Mouse (Mus musculus): Measurements from ENCODE around the gene Krtap4-7. TPM values are rescaled to one million over a fixed set of nuclear protein-coding genes. Genes with fewer than 3 reads are reported as not detected.
A peak's percentile ranks its signal among the peaks of the same experiment; 100 is the strongest.

Gene Krtap4-7
- polyA plus RNA-seq, 1 experiment from 2014 or later: not detected

- Histone ChIP-seq H3K27ac (no peak within 1 kb of the TSS), H3K36me3 (replicated peaks; ENCODE audit: control insufficient read depth, insufficient read depth) (no peaks in the 10 kb centered on the region), H3K9ac (no peak within 1 kb of the TSS), H3K4me3 (replicated peaks; ENCODE audit: low read length) (no peak within 1 kb of the TSS), H3K9me3 (ENCODE audit: control insufficient read depth, low read length) (no peaks in the 10 kb centered on the region), H3K4me1 (replicated peaks; ENCODE audit: control insufficient read depth, insufficient read depth, low read length) (no peaks in the 10 kb centered on the region), H3K4me2 (replicated peaks) (no peak within 1 kb of the TSS), H3K27me3 (ENCODE audit: control insufficient read depth, insufficient read depth, low read length) (no peaks in the 10 kb centered on the region)
- ATAC-seq (ENCODE audit: low FRiP score) (no peak), DNase-seq (ENCODE audit: low spot score) (no peak)
- 82% methylated on average over 2 of the region's 2 CpGs for WGBS
Observed at GRCm38 (mm10) chr11:99650136-99650535, 6.2 kb upstream of the Krtap4-7 start, which contains the start of gene Gm11555. Gene Gm11555 (minus strand): TSS chr11:99650236.

- DNase-seq (ENCODE audit: low spot score): no peak
- Histone ChIP-seq H3K36me3 (replicated peaks; ENCODE audit: control insufficient read depth, insufficient read depth) (no peaks in the 10 kb centered on the region), H3K9ac (no peak overlapping the region), H3K4me2 (replicated peaks) (no peak overlapping the region), H3K4me1 (replicated peaks; ENCODE audit: control insufficient read depth, insufficient read depth, low read length) (no peaks in the 10 kb centered on the region), H3K4me3 (replicated peaks; ENCODE audit: low read length) (no peak overlapping the region), H3K9me3 (ENCODE audit: control insufficient read depth, low read length) (no peaks in the 10 kb centered on the region), H3K27me3 (ENCODE audit: control insufficient read depth, insufficient read depth, low read length) (no peaks in the 10 kb centered on the region), H3K27ac (no peak overlapping the region)
- ATAC-seq (ENCODE audit: low FRiP score): no peak
- WGBS: 88% methylated on average over 15 of the region's 15 CpGs
Observed at GRCm38 (mm10) chr11:99646444-99646843, 2.6 kb upstream of the Krtap4-7 start.

GRCm38 (mm10) chr11:99644351-99644750 lies 462 bp upstream of the Krtap4-7 start:
- H3K36me3 ChIP-seq (replicated peaks; ENCODE audit: control insufficient read depth, insufficient read depth): no peaks in the 10 kb centered on the region
- no peak overlapping the region for H3K9ac ChIP-seq
- H3K4me2 ChIP-seq (replicated peaks): no peak overlapping the region
- H3K9me3 ChIP-seq (ENCODE audit: control insufficient read depth, low read length): no peaks in the 10 kb centered on the region
- 61% methylated on average over 3 of the region's 3 CpGs for WGBS
- ATAC-seq (ENCODE audit: low FRiP score) (no peak), DNase-seq (ENCODE audit: low spot score) (peak; percentile 26)
- H3K27ac ChIP-seq: no peak overlapping the region
- H3K27me3 ChIP-seq (ENCODE audit: control insufficient read depth, insufficient read depth, low read length): no peaks in the 10 kb centered on the region
- H3K4me3 ChIP-seq (replicated peaks; ENCODE audit: low read length): no peak overlapping the region
- no peaks in the 10 kb centered on the region for H3K4me1 ChIP-seq (replicated peaks; ENCODE audit: control insufficient read depth, insufficient read depth, low read length)

- 36% methylated on average over 1 of the region's 1 CpGs for WGBS
- Histone ChIP-seq H3K27ac (no peak overlapping the region), H3K9ac (no peak overlapping the region), H3K4me1 (replicated peaks; ENCODE audit: control insufficient read depth, insufficient read depth, low read length) (no peaks in the 10 kb centered on the region), H3K4me2 (replicated peaks) (no peak overlapping the region), H3K9me3 (ENCODE audit: control insufficient read depth, low read length) (no peaks in the 10 kb centered on the region), H3K27me3 (ENCODE audit: control insufficient read depth, insufficient read depth, low read length) (no peaks in the 10 kb centered on the region), H3K36me3 (replicated peaks; ENCODE audit: control insufficient read depth, insufficient read depth) (no peaks in the 10 kb centered on the region), H3K4me3 (replicated peaks; ENCODE audit: low read length) (no peak overlapping the region)
- ATAC-seq (ENCODE audit: low FRiP score): no peak
- no peak for DNase-seq (ENCODE audit: low spot score)
Observed at GRCm38 (mm10) chr11:99640926-99641325, 3.0 kb downstream of the Krtap4-7 start.

GRCm38 (mm10) chr11:99637086-99637485 lies 6.8 kb downstream of the Krtap4-7 start:
- no peak for DNase-seq (ENCODE audit: low spot score)
- Histone ChIP-seq H3K9ac (no peak overlapping the region), H3K9me3 (ENCODE audit: control insufficient read depth, low read length) (no peaks in the 10 kb centered on the region), H3K27me3 (ENCODE audit: control insufficient read depth, insufficient read depth, low read length) (no peaks in the 10 kb centered on the region), H3K4me2 (replicated peaks) (no peak overlapping the region), H3K4me1 (replicated peaks; ENCODE audit: control insufficient read depth, insufficient read depth, low read length) (no peaks in the 10 kb centered on the region), H3K27ac (no peak overlapping the region), H3K36me3 (replicated peaks; ENCODE audit: control insufficient read depth, insufficient read depth) (no peaks in the 10 kb centered on the region), H3K4me3 (replicated peaks; ENCODE audit: low read length) (no peak overlapping the region)
- WGBS: 87% methylated on average over 1 of the region's 1 CpGs
- ATAC-seq (ENCODE audit: low FRiP score): no peak

GRCm38 (mm10) chr11:99634653-99635134 lies 9.2 kb downstream of the Krtap4-7 start, which contains the start of gene Krtap4-2:
Gene Krtap4-2 (minus strand): TSS chr11:99635084.
- Histone ChIP-seq H3K9ac (no peak within 1 kb of the TSS), H3K9me3 (ENCODE audit: control insufficient read depth, low read length) (no peaks in the 10 kb centered on the region), H3K4me3 (replicated peaks; ENCODE audit: low read length) (no peak within 1 kb of the TSS), H3K27ac (no peak within 1 kb of the TSS), H3K36me3 (replicated peaks; ENCODE audit: control insufficient read depth, insufficient read depth) (no peaks in the 10 kb centered on the region), H3K4me2 (replicated peaks) (no peak within 1 kb of the TSS), H3K4me1 (replicated peaks; ENCODE audit: control insufficient read depth, insufficient read depth, low read length) (no peaks in the 10 kb centered on the region), H3K27me3 (ENCODE audit: control insufficient read depth, insufficient read depth, low read length) (no peaks in the 10 kb centered on the region)
- no peak for DNase-seq (ENCODE audit: low spot score)
- WGBS: 41% methylated on average over 8 of the region's 8 CpGs
- no peak for ATAC-seq (ENCODE audit: low FRiP score)

- no peak overlapping the region for H3K4me3 ChIP-seq (replicated peaks; ENCODE audit: low read length)
- ATAC-seq (ENCODE audit: low FRiP score) (no peak), DNase-seq (ENCODE audit: low spot score) (no peak)
- no peak overlapping the region for H3K27ac ChIP-seq
- H3K36me3 ChIP-seq (replicated peaks; ENCODE audit: control insufficient read depth, insufficient read depth): no peaks in the 10 kb centered on the region
- H3K9me3 ChIP-seq (ENCODE audit: control insufficient read depth, low read length): no peaks in the 10 kb centered on the region
- 77% methylated on average over 2 of the region's 2 CpGs for WGBS
- H3K27me3 ChIP-seq (ENCODE audit: control insufficient read depth, insufficient read depth, low read length): no peaks in the 10 kb centered on the region
- no peaks in the 10 kb centered on the region for H3K4me1 ChIP-seq (replicated peaks; ENCODE audit: control insufficient read depth, insufficient read depth, low read length)
- H3K4me2 ChIP-seq (replicated peaks): no peak overlapping the region
- no peak overlapping the region for H3K9ac ChIP-seq
Observed at GRCm38 (mm10) chr11:99633293-99633692, 10.6 kb downstream of the Krtap4-7 start.

GRCm38 (mm10) chr11:99630890-99631289 lies 13.0 kb downstream of the Krtap4-7 start:
- DNase-seq (ENCODE audit: low spot score): no peak
- H3K4me1 ChIP-seq (replicated peaks; ENCODE audit: control insufficient read depth, insufficient read depth, low read length): no peaks in the 10 kb centered on the region
- WGBS: 82% methylated on average over 3 of the region's 3 CpGs
- H3K4me2 ChIP-seq (replicated peaks): no peak overlapping the region
- no peaks in the 10 kb centered on the region for H3K27me3 ChIP-seq (ENCODE audit: control insufficient read depth, insufficient read depth, low read length)
- H3K9me3 ChIP-seq (ENCODE audit: control insufficient read depth, low read length): no peaks in the 10 kb centered on the region
- H3K9ac ChIP-seq: no peak overlapping the region
- no peak overlapping the region for H3K27ac ChIP-seq
- H3K36me3 ChIP-seq (replicated peaks; ENCODE audit: control insufficient read depth, insufficient read depth): no peaks in the 10 kb centered on the region
- H3K4me3 ChIP-seq (replicated peaks; ENCODE audit: low read length): no peak overlapping the region
- ATAC-seq (ENCODE audit: low FRiP score): no peak

GRCm38 (mm10) chr11:99628138-99628537 lies 15.8 kb downstream of the Krtap4-7 start, which contains the start of gene Krtap4-1:
Gene Krtap4-1 (minus strand): TSS chr11:99628238.
- Histone ChIP-seq H3K4me3 (replicated peaks; ENCODE audit: low read length) (no peak within 1 kb of the TSS), H3K27ac (no peak within 1 kb of the TSS), H3K9ac (no peak within 1 kb of the TSS), H3K36me3 (replicated peaks; ENCODE audit: control insufficient read depth, insufficient read depth) (no peaks in the 10 kb centered on the region), H3K9me3 (ENCODE audit: control insufficient read depth, low read length) (no peaks in the 10 kb centered on the region), H3K4me1 (replicated peaks; ENCODE audit: control insufficient read depth, insufficient read depth, low read length) (no peaks in the 10 kb centered on the region), H3K4me2 (replicated peaks) (no peak within 1 kb of the TSS), H3K27me3 (ENCODE audit: control insufficient read depth, insufficient read depth, low read length) (no peaks in the 10 kb centered on the region)
- WGBS: 91% methylated on average over 4 of the region's 4 CpGs
- DNase-seq (ENCODE audit: low spot score) (no peak), ATAC-seq (ENCODE audit: low FRiP score) (no peak)

- Histone ChIP-seq H3K27ac (no peak within 1 kb of the TSS), H3K9ac (no peak within 1 kb of the TSS), H3K4me3 (replicated peaks; ENCODE audit: low read length) (no peak within 1 kb of the TSS), H3K9me3 (ENCODE audit: control insufficient read depth, low read length) (no peaks in the 10 kb centered on the region), H3K4me2 (replicated peaks) (no peak within 1 kb of the TSS), H3K27me3 (ENCODE audit: control insufficient read depth, insufficient read depth, low read length) (no peaks in the 10 kb centered on the region), H3K4me1 (replicated peaks; ENCODE audit: control insufficient read depth, insufficient read depth, low read length) (no peaks in the 10 kb centered on the region), H3K36me3 (replicated peaks; ENCODE audit: control insufficient read depth, insufficient read depth) (no peaks in the 10 kb centered on the region)
- DNase-seq (ENCODE audit: low spot score) (no peak), ATAC-seq (ENCODE audit: low FRiP score) (no peak)
- 91% methylated on average over 2 of the region's 2 CpGs for WGBS
Observed at GRCm38 (mm10) chr11:99620335-99620734, 23.6 kb downstream of the Krtap4-7 start, which contains the start of gene Gm11562. Gene Gm11562 (minus strand): TSS chr11:99620435.

All from hindbrain, embryonic 14.5 days (tissue).